Mouse (Mus musculus) ES-Bruce4 (cell line): Measurements from ENCODE around the gene Slc12a3.

ENCODE experiments used
- CTCF ChIP-seq: IDR thresholded peaks from one replicate; pipeline ENCODE4 v1.8.1; 2011; ENCODE audit warnings: low read depth, low read length
- EP300 ChIP-seq: IDR thresholded peaks from 2 replicates; pipeline ENCODE4 v1.6.1; 2011; ENCODE audit warnings: low read depth, low read length; ENCODE audit not compliant: insufficient read depth
- POLR2A ChIP-seq: IDR thresholded peaks from one replicate; pipeline ENCODE4 v1.8.1; 2011; ENCODE audit warnings: low read length; ENCODE audit not compliant: insufficient read depth

- TF ChIP-seq POLR2A (no peak), CTCF (no peak), EP300 (no peak)
Observed at GRCm38 (mm10) chr8:94280001-94280613, 48.9 kb upstream of the Slc12a3 start.
